8 mouse cellular contexts compared by ENCODE assay signal in genomic region chr3:98381677-98382245, GRCm38 (mm10). TPM values are rescaled to one million over a fixed set of nuclear protein-coding genes. Genes with fewer than 3 reads are reported as not detected.
DNase-seq lines count a peak whose midpoint lies in the region; ATAC-seq and TF ChIP-seq lines count a peak whose summit lies in the region.

No protein-coding gene starts in this region.

- peak overlapping the region; percentile 39; the same call in 1 of the 2 replicates for H3K4me3 ChIP-seq in spleen, adult 2 months (ENCODE audit: extremely low read depth, insufficient read depth, insufficient read length)
- peak overlapping the region; percentile 90 for H3K4me3 ChIP-seq in limb, embryonic 12.5 days (replicated peaks)

- peak; percentile 44 for DNase-seq in cerebellum, adult 9-10 months
- DNase-seq in cerebellum, adult 11-12 months = no peak
- no peak for DNase-seq in spleen, adult 2 months (ENCODE audit: low read depth in 1 of 2, low spot score in 2 of 2)
- DNase-seq in spleen, postnatal 4 days (ENCODE audit: low spot score in 2 of 2) = no peak
- peak; percentile 4 for DNase-seq in retina, postnatal 7 days (ENCODE audit: low read depth, low spot score)
- DNase-seq in gastrocnemius, postnatal 25 days = no peak
- DNase-seq in left cerebral cortex, adult 9 months (ENCODE audit: low spot score in 2 of 2) = no peak

- H3K27me3 ChIP-seq in spleen, adult 2 months (ENCODE audit: control insufficient read depth, insufficient read depth, low read length) = peaks cover 11% of the 10 kb centered on the region
- no peaks in the 10 kb centered on the region for H3K27me3 ChIP-seq in limb, embryonic 12.5 days

- H3K9ac ChIP-seq in limb, embryonic 12.5 days (replicated peaks) = peak overlapping the region; percentile 90

- TF ChIP-seq CTCF in spleen, adult 2 months (IDR thresholded peaks at IDR 0.05; ENCODE audit: extremely low read depth, insufficient read depth, insufficient read length, insufficient replicate concordance) = no peak

- peaks cover 7% of the 10 kb centered on the region for H3K4me1 ChIP-seq in spleen, adult 2 months (ENCODE audit: control insufficient read depth, insufficient read depth, insufficient read length)
- H3K4me1 ChIP-seq in limb, embryonic 12.5 days (replicated peaks) = peaks cover 9% of the 10 kb centered on the region

- H3K9me3 ChIP-seq in limb, embryonic 12.5 days = no peaks in the 10 kb centered on the region

- no peak overlapping the region for H3K27ac ChIP-seq in spleen, adult 2 months (ENCODE audit: insufficient read depth, low read length)
- H3K27ac ChIP-seq in limb, embryonic 12.5 days = peak overlapping the region; percentile 75

- H3K36me3 ChIP-seq in spleen, adult 2 months (ENCODE audit: control insufficient read depth, insufficient read depth, low read length) = no peaks in the 10 kb centered on the region
- H3K36me3 ChIP-seq in limb, embryonic 12.5 days = no peaks in the 10 kb centered on the region

- H3K4me2 ChIP-seq in limb, embryonic 12.5 days = peak overlapping the region; percentile 96

- no peak for TF ChIP-seq POLR2A in spleen, adult 2 months (IDR thresholded peaks at IDR 0.05; ENCODE audit: low read depth, low read length)

- 20% methylated on average over 17 of the region's 17 CpGs for WGBS in spleen, adult 2 months
- WGBS in limb, embryonic 12.5 days = 8% methylated on average over 17 of the region's 17 CpGs

- peak; percentile 48 for ATAC-seq in limb, embryonic 12.5 days (ENCODE audit: insufficient number of reproducible peaks, insufficient read depth, low FRiP score, low TSS enrichment, low read depth)

RNA-seq across cellular contexts. Expression of gene Zfp697, which starts 0.5 kb away (rescaled TPM):
- polyA plus RNA-seq in spleen, adult 2 months (2012; rRNA removed) = 0.68 and 0.96 TPM in 2 replicates
- 8.9 and 9.6 TPM in 2 replicates for polyA plus RNA-seq in limb, embryonic 12.5 days (2016; fragmentation: Nextera tagmentation; extraction: Ambion mirVana)
- total RNA-seq in gastrocnemius, postnatal 25 days (2021) = 1 to 10 TPM in 1 of 2 experiments, under 1 TPM in 1; 0.88 to 1.0 TPM

RNA-seq across cellular contexts. Expression of gene Phgdh, which starts 42.0 kb away (rescaled TPM):
- polyA plus RNA-seq in spleen, adult 2 months (2012; rRNA removed) = 53.1 and 70.7 TPM in 2 replicates
- 282 and 290 TPM in 2 replicates for polyA plus RNA-seq in limb, embryonic 12.5 days (2016; fragmentation: Nextera tagmentation; extraction: Ambion mirVana)
- total RNA-seq in gastrocnemius, postnatal 25 days (2021) = 1 to 10 TPM; 2.5 to 7.2 TPM

Comparison
In these comparisons a context has a peak if more than half of its experiments do, and no peak if none do; other contexts are left out.
1. DNase-seq: peak in cerebellum, adult 9-10 months (single experiment) and retina, postnatal 7 days (single experiment); none in cerebellum, adult 11-12 months (single experiment), spleen, adult 2 months (0 of 2), spleen, postnatal 4 days (0 of 2), gastrocnemius, postnatal 25 days (single experiment) and left cerebral cortex, adult 9 months (0 of 2).